Mouse (Mus musculus) neural tube, embryonic 14.5 days (tissue): ENCODE measurements around the gene Ctsl. TPM values are rescaled to one million over a fixed set of nuclear protein-coding genes. Genes with fewer than 3 reads are reported as not detected.

ENCODE experiments used
- ATAC-seq: fragments of 200-750 bp; cut with Nextera tagmentation; 2 replicates; pipeline ENCODE4 v1.8.0; 2017; ENCODE audit warnings: low read depth, mild to moderate bottlenecking, moderate TSS enrichment, moderate library complexity
- H3K27ac ChIP-seq: fragments of 300-500 bp; sonication (generic); 2 replicates; pipeline ENCODE4 v1.5.1; 2014; ENCODE audit warnings: low read depth, mild to moderate bottlenecking, control low read depth, low read length, moderate library complexity, mixed read lengths
- H3K27me3 ChIP-seq: fragments of 300-500 bp; sonication (generic); 2 replicates; pipeline ENCODE4 v1.6.1; 2014; ENCODE audit warnings: low read length; ENCODE audit not compliant: control insufficient read depth, insufficient read depth
- H3K36me3 ChIP-seq: fragments of 300-500 bp; sonication (generic); 2 replicates; pipeline ENCODE4 v1.6.1; 2014; ENCODE audit warnings: low read length, mixed read lengths; ENCODE audit not compliant: control insufficient read depth, insufficient read depth
- H3K4me1 ChIP-seq: fragments of 300-500 bp; sonication (generic); 2 replicates; pipeline ENCODE4 v1.6.1; 2014; ENCODE audit warnings: low read length; ENCODE audit not compliant: control insufficient read depth, insufficient read depth
- H3K4me2 ChIP-seq: fragments of 300-500 bp; sonication (generic); 2 replicates; pipeline ENCODE4 v1.6.1; 2014; ENCODE audit warnings: mild to moderate bottlenecking, low read depth, low read length, control low read depth
- H3K4me3 ChIP-seq: fragments of 300-500 bp; sonication (generic); 2 replicates; pipeline ENCODE4 v1.5.1; 2014; ENCODE audit warnings: low read depth, low read length, control low read depth, mixed read lengths
- H3K9ac ChIP-seq: fragments of 300-500 bp; sonication (generic); replicated peaks from 2 replicates; pipeline ENCODE4 v1.6.1; 2014; ENCODE audit warnings: low read depth, mild to moderate bottlenecking, control low read depth, low read length, mixed read lengths
- H3K9me3 ChIP-seq: fragments of 300-500 bp; sonication (generic); 2 replicates; pipeline ENCODE4 v1.6.1; 2016; ENCODE audit warnings: low read length; ENCODE audit not compliant: control insufficient read depth
- WGBS: fragments of 180-500 bp; shearing (Covaris S2); extraction: QIAGEN DNeasy Blood & Tissue Kit; methylation state at CpG from one replicate; pipeline ENCODE4 v1.1.7; 2014; 5-methylcytosine and 5-hydroxymethylcytosine counted together
- polyA plus RNA-seq: library from polyadenylated mRNA; unstranded; fragments of >200 nt; fragmentation: Nextera tagmentation; extraction: Ambion mirVana; gene quantifications from 2 replicates; pipeline ENCODE4 v1.2.1, GENCODE M21; 2014

Gene Ctsl
- polyA plus RNA-seq, 1 experiment from 2014 or later, result 133 TPM

DNA sequence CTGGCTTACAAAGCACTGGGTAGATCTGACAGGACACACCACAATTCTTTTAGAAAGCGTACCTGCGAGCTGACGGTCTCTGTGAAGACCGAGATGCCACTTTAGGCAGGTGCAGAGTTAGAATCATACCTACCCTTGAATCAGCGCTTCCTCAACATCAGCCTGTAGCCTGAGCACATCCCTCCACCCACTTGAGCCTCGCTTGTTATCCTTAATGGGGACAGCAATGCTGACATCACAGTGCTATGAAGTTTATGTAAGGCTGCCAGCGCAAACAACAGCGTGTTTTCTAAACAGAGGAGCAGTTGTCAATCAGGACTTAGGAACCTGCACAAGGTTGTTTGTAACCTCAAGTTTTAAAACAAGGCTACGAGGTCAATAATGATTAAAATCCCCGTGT, 27.1 kb downstream of the Ctsl start:
- Histone ChIP-seq H3K4me1 (no peaks in the 10 kb centered on the region), H3K4me2 (peak overlapping the region; percentile 49), H3K9me3 (no peaks in the 10 kb centered on the region), H3K36me3 (no peaks in the 10 kb centered on the region), H3K9ac (0 out of 2 replicates have a peak overlapping the region, but pooled peaks have one; percentile 13), H3K27ac (no peak overlapping the region), H3K27me3 (no peaks in the 10 kb centered on the region), H3K4me3 (peak overlapping the region; percentile 31)
- ATAC-seq, result peak; percentile 77; the same call in 1 of the 2 replicates
- 22% methylated on average over 10 of the region's 10 CpGs for WGBS

DNA sequence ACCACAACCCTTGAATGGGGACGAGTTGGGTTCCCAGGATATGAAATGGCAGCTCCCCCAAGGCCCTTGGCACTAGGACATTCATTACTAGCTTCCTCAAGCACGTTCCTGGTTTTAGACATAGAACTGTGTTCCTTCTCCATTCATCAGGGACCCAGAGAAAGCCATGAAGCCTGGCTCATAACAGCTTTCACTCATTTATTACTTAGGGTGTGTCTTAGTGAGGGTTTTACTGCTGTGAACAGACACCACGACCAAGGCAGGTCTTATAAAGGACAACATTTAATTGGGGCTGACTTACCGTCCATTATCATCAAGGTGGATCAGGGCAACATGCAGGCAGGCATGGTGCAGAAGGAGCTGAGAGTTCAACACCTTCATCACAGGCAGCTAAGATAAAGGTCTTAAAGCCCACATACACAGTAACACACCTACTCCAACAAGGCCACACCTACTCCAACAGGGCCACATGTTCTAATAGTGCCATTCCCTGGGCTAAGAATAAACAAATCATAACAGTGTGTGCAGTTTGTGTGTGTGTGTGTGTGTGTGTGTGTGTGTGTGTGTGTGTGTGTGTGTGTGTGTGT, 35.1 kb downstream of the Ctsl start:
- no peak overlapping the region for H3K9ac ChIP-seq
- H3K4me1 ChIP-seq, result no peaks in the 10 kb centered on the region
- WGBS, result 51% methylated on average over 4 of the region's 4 CpGs
- no peaks in the 10 kb centered on the region for H3K9me3 ChIP-seq
- no peaks in the 10 kb centered on the region for H3K27me3 ChIP-seq
- no peak overlapping the region for H3K4me2 ChIP-seq
- no peaks in the 10 kb centered on the region for H3K36me3 ChIP-seq
- no peak for ATAC-seq
- H3K27ac ChIP-seq, result no peak overlapping the region
- H3K4me3 ChIP-seq, result no peak overlapping the region

DNA sequence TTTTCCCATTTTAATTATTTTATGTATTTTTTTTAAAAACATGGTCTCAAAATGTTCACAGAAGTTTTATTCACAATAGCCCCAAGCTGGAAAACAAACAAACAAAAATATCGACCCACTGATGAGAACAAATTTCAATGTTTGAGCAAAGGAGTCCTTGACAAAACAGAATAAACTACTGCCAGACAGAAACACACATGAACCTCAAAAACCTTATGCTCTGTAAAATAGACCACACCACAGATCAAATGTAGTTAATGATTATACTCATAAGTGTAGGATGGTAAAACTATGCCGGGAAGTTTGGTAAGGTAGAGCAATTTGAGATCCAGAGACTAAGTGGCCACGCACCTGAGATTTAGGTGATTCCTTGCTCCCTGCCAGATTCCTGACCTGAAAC, 37.6 kb downstream of the Ctsl start:
- H3K9me3 ChIP-seq, result no peaks in the 10 kb centered on the region
- ATAC-seq, result no peak

DNA sequence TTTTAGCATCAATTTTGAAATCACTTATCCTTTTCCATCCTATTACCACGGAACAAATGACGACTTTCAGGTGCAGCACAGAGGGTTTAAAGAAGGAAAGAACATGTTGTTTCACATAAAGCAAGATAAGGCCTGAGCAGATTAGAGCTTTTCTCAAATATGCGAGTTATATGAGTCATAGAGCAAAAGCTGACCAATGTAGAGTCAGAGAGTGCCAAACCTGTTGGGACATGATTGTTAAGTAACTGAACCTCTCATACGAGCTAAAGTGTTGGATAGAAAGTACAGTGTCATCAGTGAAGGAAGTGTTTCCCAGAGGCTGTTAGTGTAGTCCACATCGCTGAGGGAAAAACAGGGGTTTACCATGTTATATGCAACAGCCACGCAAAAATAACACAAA, 38.4 kb downstream of the Ctsl start:
- no peak overlapping the region for H3K27ac ChIP-seq
- ATAC-seq, result no peak
- no peak overlapping the region for H3K4me3 ChIP-seq
- no peak overlapping the region for H3K9ac ChIP-seq
- H3K27me3 ChIP-seq, result no peaks in the 10 kb centered on the region
- H3K4me2 ChIP-seq, result no peak overlapping the region
- no peaks in the 10 kb centered on the region for H3K9me3 ChIP-seq
- no peaks in the 10 kb centered on the region for H3K4me1 ChIP-seq
- H3K36me3 ChIP-seq, result no peaks in the 10 kb centered on the region
- WGBS, result 86% methylated on average over 6 of the region's 6 CpGs

More for the DNA sequence above, 37.6 kb downstream of the Ctsl start:
- no peak overlapping the region for H3K27ac ChIP-seq
- H3K36me3 ChIP-seq, result no peaks in the 10 kb centered on the region
- no peak overlapping the region for H3K4me3 ChIP-seq
- no peak overlapping the region for H3K9ac ChIP-seq
- H3K4me1 ChIP-seq, result no peaks in the 10 kb centered on the region
- H3K27me3 ChIP-seq, result no peaks in the 10 kb centered on the region
- 91% methylated on average over 3 of the region's 3 CpGs for WGBS
- H3K4me2 ChIP-seq, result no peak overlapping the region

DNA sequence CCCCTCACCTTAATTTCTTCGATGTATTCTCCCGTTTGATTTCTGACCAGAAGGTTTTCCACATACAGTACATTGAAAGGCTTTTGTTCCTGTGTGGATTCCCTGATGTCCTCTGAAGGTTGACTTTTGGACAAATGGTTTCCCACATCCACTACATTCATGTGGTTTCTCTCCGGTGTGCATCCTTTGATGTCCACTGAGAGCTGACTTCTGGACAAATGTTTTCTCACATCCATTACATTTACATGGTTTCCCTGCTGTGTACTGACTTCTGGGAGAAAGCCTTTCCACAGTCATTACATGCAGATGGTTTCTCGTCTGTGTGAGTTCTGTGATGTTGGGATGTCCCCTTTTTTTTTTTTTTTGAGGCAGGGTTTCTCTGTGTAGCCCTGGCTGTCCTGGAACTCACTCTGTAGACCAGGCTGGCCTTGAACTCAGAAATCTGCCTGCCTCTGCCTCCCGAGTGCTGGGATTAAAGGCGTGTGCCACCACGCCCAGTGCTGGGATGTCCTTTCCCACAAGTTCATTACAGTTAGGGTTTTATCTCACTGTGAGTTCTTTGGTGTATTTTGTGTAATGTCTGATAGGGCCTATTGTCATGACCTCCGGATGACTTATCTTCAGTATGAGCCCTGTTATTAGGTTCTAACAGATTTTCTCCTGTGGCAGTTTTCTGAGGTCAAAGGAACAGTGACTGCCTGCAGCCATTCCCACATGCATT, 48.0 kb downstream of the Ctsl start:
- ATAC-seq, result no peak

DNA sequence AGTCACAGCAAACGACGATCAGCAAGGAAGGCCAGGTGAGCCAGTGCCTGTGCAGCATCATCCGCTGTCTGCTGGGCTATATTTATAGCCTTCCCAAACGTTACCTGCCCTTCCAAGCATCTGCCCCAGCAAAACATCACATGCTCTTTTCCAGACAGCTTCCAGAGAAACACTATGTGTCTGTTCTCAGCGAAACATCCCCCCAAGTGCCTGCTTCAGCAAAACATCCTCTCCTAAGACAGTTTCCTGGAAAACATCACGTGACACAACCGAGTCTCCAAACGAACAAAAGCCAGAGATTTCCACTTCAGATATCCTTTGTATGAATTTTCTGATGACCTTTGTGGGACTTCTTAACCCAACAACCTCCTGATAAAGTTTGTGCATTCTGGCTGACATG, 50.4 kb downstream of the Ctsl start:
- no peak for ATAC-seq
- no peaks in the 10 kb centered on the region for H3K9me3 ChIP-seq
- no peak overlapping the region for H3K27ac ChIP-seq
- no peaks in the 10 kb centered on the region for H3K36me3 ChIP-seq
- 87% methylated on average over 8 of the region's 8 CpGs for WGBS
- H3K9ac ChIP-seq, result no peak overlapping the region
- no peak overlapping the region for H3K4me3 ChIP-seq
- no peak overlapping the region for H3K4me2 ChIP-seq
- H3K27me3 ChIP-seq, result no peaks in the 10 kb centered on the region
- H3K4me1 ChIP-seq, result no peaks in the 10 kb centered on the region

More for the DNA sequence above, 48.0 kb downstream of the Ctsl start:
- no peaks in the 10 kb centered on the region for H3K36me3 ChIP-seq
- H3K4me1 ChIP-seq, result no peaks in the 10 kb centered on the region
- WGBS, result 86% methylated on average over 8 of the region's 8 CpGs
- no peak overlapping the region for H3K4me2 ChIP-seq
- H3K4me3 ChIP-seq, result no peak overlapping the region
- H3K9ac ChIP-seq, result no peak overlapping the region
- H3K9me3 ChIP-seq, result no peaks in the 10 kb centered on the region
- H3K27ac ChIP-seq, result no peak overlapping the region
- no peaks in the 10 kb centered on the region for H3K27me3 ChIP-seq

DNA sequence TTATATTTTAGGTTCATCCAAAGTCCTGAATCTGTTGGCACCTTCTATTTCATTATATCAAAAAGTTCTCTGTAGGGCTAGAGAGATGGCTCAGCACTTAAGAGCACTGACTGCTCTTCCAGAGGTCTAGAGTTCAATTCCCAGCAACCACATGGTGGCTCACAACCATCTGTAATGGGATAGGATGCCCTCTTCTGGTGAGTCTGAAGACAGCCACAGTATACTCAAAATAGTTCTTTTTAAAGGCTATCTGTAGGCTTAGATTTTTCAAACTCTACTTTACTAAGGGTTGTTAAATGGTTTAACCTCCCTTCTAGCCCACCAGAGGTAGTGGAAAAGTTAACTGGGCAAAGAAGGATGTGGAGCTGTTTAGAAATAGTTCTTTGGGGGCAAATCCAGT, 50.9 kb downstream of the Ctsl start:
- no peaks in the 10 kb centered on the region for H3K36me3 ChIP-seq
- H3K9me3 ChIP-seq, result no peaks in the 10 kb centered on the region
- H3K27ac ChIP-seq, result no peak overlapping the region
- no peak overlapping the region for H3K9ac ChIP-seq
- H3K27me3 ChIP-seq, result no peaks in the 10 kb centered on the region
- ATAC-seq, result no peak
- no peaks in the 10 kb centered on the region for H3K4me1 ChIP-seq
- H3K4me2 ChIP-seq, result no peak overlapping the region
- no peak overlapping the region for H3K4me3 ChIP-seq

DNA sequence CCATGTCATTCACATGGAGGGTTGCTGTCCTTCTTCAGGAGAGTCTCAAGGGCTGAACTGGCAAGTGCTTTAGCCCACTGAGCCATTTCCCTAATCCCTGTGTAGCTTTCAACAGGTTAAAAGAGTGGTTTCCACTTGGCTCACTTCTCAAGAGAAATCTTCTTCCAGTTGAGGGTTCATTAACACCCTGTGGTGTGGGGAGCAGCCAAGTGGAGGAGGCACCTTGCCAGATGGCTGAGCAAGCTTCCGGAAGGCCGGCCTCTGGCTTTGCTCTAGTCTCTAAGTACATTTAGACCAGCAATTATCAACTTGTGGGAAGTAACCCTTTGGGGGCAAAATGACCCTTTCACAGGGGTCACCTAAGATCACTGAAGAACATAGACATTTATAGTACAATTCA, 52.3 kb downstream of the Ctsl start:
- no peaks in the 10 kb centered on the region for H3K9me3 ChIP-seq
- H3K9ac ChIP-seq, result no peak overlapping the region
- no peaks in the 10 kb centered on the region for H3K4me1 ChIP-seq
- H3K4me2 ChIP-seq, result no peak overlapping the region
- 75% methylated on average over 2 of the region's 2 CpGs for WGBS
- H3K36me3 ChIP-seq, result no peaks in the 10 kb centered on the region
- no peaks in the 10 kb centered on the region for H3K27me3 ChIP-seq
- H3K4me3 ChIP-seq, result no peak overlapping the region
- H3K27ac ChIP-seq, result no peak overlapping the region
- ATAC-seq, result no peak

DNA sequence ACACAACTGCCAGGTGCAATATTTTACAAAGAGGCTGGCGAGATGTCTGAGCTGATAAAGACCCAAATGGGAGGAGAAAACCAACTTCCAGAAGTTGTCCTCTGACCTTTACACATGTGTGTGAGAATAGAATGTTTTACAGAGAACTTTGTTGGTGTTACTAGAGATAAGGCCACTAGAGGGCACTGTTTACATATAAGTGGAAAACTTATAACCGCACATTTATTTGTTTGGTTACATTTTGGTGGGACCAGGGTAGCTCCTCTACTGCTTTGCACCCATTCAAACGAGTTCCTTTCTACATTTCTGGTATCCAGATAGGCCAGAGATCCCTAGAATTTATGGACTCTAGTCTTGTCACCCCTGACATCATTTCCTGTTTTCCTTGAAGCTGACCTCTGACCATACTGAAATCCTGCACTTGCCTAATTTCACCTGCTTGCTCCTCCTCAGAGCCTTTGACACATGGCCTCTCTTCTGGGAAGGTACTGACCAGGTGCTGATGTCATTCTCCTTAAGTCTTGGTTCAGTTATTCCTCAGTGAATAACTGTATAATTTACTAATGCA, 55.1 kb downstream of the Ctsl start:
- Histone ChIP-seq H3K4me1 (no peaks in the 10 kb centered on the region), H3K4me3 (no peak overlapping the region), H3K9ac (no peak overlapping the region), H3K4me2 (no peak overlapping the region), H3K36me3 (no peaks in the 10 kb centered on the region), H3K27me3 (no peaks in the 10 kb centered on the region), H3K27ac (no peak overlapping the region), H3K9me3 (no peaks in the 10 kb centered on the region)
- ATAC-seq, result no peak
- 1% methylated on average over 3 of the region's 3 CpGs for WGBS
